Mouse (Mus musculus): ENCODE data around the gene Znhit2.

The Znhit2 gene

GRCm38 (mm10) chr19:6071261-6071660 is 10.3 kb downstream of the Znhit2 start:
- DNase-seq (ENCODE audit: low read depth) = no peak

GRCm38 (mm10) chr19:6073889-6074288 is 12.9 kb downstream of the Znhit2 start:
- DNase-seq (ENCODE audit: low read depth) = no peak

DNA sequence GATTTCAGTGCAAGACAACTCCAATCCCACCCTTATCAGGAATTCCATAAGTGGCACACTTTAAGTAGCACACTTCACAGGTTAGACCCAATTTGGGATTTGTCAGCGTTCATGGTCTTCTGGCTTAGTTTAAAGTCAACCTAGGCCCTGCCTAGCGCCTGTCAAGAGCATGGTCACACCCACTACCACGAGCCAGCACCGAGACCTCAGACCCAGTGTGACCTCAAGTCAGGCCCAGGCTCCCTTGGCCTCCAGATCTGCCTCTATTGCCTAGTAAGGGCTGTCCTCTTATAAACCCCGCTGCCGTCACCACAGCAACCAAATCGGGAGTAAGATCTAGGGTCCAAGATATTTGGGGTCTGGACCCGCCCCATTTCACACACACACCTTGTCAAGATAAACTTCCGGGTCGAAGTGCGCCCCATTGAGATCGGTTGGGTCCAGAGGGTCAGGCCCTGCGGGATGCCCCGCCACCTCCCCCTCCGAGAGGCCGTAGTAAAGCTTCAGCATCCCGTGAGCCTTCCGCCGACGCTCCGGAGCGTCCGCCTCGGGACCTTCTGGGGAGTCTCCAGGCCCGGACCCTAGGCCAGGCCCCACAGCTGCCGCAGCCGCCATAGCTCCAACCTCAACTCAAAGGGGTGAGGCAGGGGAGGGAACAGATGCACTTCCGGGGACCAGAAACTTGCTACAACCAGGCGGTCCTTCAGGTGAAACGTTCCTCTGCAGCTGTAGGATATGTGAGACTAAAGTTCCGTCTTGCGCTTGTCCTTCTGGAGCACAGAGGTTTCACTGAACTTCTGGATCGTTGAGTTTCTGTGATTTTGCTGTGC is 15.8 kb downstream of the Znhit2 start, which contains the start of gene Vps51:
Vps51 (minus strand) TSS at position 668 of the 830 bp plus-strand sequence.
- DNase-seq (ENCODE audit: low read depth) = peak; percentile 90

- DNase-seq (ENCODE audit: low read depth) = no peak
Measured at GRCm38 (mm10) chr19:6079983-6080480, 19.0 kb downstream of the Znhit2 start, which contains the start of gene Tmem262. Gene Tmem262 (plus strand): TSS chr19:6080033.

DNA sequence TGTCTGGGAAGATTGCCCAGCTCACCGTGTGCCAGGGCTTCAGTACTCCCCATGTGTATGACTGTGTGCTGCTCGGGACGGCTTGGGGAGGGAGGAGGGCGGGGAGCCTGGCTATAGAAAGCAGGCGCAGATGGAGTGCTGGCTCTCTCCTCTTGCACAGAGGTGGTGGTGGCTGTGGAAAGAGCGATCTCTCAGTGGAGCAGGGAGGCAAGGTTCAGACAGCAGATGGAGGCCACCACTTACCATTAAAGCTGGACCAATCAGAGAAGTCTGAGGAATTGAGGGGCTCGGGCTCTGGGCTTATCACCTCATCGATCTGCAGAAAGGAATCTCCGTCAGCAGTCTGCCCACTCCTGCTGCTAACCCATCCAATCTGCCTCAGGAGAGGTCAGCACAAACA is 21.2 kb downstream of the Znhit2 start, which contains the start of gene Gm28374:
Gm28374 (minus strand) TSS at position 101 of the 400 bp plus-strand sequence.
- DNase-seq (ENCODE audit: low read depth) = no peak

DNA sequence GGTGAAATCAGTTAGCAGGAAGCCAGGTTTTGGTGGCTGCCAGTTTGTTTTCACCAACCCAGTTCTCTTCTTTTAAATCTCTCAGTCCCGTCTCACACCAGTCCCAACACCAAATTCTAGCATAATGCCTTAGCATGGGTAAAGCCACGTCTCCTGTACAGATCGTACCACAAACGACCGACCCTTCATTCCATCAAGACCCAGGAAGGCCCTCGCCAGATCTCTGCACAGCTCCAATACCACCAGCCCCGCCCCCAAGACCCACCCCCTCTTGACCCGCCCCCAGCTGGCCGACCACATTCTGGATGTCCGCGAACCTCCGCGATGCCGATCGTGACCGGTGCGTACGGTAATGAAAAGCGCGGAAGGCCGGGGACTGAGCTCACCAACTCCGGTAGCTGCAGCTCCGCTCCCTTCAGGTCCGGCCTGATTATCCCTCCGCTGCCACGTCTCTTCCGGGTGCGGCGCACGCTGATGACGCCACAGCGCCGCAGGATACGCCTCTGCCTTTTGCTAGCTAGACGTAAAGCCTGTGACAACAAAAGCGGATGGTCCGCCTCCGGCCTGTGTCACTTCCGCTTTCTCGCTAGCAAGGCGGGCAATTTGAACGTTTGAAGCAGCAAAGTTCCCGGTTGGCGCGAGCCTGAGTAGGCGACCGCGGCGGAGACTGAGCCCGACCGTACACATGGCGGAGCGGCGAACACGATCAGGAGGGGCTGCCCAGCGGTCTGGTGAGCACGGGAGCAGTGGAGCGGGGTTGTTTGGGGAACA is 23.7 kb downstream of the Znhit2 start, which contains the start of the genes Zfpl1 and Cdca5:
Zfpl1 (minus strand) TSS at position 479 of the 771 bp plus-strand sequence.
Cdca5 (plus strand) TSS at position 506 of the 771 bp plus-strand sequence.
- peak; percentile 99 for DNase-seq (ENCODE audit: low read depth)

DNA sequence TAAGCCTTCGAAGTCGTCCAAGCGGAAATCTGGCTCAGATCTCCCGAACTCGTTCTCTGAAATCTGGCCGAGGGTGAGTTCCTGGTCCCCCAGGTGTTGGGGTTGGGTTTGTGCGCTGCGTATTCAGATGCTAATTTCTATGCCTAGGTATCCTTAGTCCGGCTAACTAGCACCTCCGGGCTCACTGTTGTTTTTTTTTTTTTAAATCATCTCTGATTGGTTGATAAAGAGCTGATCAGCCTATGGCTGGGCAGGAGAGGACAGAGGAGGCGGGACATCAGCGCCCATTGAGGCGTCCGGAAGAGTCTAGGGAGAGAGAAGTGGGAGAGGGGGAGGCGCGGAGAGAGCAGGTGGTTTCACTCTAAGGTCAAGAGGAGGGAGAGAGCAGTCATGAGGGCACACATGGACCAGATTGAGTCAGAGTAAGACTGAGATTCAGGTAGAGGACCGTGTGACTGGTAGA is 24.5 kb downstream of the Znhit2 start:
- peak; percentile 77 for DNase-seq (ENCODE audit: low read depth)

GRCm38 (mm10) chr19:6088841-6089240 is 27.8 kb downstream of the Znhit2 start:
- no peak for DNase-seq (ENCODE audit: low read depth)

DNA sequence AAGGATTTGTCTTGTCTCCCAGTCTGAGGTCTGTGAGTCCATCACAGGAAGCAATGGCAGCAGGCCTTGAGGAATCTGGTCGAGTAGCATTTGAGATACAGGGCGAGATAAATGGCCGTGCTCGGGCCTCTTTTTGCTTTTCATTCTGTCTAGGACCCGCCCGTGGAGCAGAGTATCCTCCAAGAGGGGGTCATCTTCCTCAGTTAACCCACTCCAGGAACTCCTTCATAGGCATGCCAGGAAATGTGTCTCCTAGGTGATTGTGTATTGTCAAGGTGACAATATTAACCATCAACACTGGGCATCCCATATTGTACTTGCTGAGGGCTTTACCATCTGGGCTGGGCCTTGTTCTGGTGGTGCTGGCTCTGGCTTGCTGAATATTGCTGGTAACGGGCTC is 33.1 kb downstream of the Znhit2 start, which contains the start of gene AC131692.1:
AC131692.1 (plus strand) TSS at position 301 of the 400 bp plus-strand sequence.
- DNase-seq (ENCODE audit: low read depth) = no peak

- DNase-seq (ENCODE audit: low read depth) = no peak
Measured at GRCm38 (mm10) chr19:6097847-6098246, 36.9 kb downstream of the Znhit2 start.

- DNase-seq (ENCODE audit: low read depth) = no peak
Measured at GRCm38 (mm10) chr19:6101186-6101585, 40.2 kb downstream of the Znhit2 start.

DNA sequence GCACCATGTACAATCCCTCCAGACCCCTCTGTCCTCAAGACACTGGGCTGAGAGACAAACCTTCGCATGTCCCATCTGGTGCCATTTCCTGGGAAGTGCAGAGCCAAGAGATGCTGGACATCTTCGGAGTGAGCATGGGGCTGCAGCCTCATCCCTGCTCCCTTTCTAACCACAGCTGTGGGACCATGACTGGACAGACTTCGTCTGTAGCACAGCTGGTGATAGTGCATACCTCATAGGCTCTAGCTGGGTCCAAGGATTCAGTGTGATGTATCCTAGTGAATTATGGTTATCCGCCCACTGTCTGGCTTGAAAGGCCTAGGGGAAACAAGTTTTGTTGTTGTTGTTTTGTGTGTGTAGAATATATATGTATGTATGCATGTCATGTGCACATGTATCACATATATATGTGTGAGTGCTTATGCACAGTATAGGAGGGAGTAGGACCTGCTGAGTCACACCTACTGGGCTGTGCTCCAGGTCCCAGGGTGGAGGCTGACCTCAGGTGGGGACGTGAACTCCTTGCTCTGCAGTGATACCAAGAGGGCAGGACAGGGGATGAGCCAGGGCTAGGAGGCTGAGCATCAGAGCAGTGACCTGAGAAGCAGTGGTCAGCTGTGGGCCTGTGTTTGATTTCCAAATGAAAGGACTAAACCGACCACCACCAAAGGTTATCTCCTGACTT is 41.3 kb downstream of the Znhit2 start:
- no peak for DNase-seq (ENCODE audit: low read depth)

DNA sequence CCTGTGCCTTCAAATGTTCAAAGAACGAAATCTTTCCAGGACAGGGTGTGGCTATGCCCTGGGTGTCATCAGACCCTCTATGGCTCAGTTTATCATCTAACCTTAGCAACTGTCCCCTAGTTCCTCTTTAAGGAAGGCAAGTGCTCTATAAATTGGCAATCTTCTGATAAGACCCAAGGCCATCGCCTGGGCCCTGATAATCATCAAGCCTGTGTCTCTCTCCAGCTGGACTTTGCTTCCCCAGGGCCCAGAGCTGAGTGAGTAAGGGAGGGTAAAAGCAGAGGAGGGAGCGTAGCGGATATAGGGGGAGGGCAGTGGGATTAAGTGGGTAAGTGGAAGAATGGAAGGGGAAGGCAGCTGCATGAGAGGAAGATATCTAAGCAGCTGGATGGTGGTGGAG is 43.5 kb downstream of the Znhit2 start:
- DNase-seq (ENCODE audit: low read depth) = no peak

DNA sequence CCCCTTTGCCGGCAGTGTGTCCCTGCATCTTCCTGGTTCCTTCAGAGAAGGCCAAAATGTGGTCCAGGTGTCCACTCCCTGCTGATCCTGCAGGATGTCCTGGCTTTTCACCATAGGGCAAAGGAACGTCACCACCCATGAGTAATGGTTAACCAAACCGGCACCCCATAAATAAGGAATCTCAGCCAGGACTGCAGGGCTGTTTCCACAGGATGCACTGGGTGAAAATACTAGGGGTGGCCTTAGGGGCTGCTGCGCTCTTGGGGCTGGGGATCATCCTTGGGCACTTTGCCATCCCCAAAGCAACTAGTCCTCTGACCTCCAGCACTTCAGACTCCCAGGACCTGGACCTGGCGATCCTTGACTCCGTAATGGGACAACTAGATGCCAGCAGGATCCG is 44.6 kb downstream of the Znhit2 start, which contains the start of gene Naaladl1:
Naaladl1 (plus strand) TSS at position 197 of the 400 bp plus-strand sequence.
- no peak for DNase-seq (ENCODE audit: low read depth)

All from c-Kit-positive CD71-positive TER-119-negative erythroid progenitor cells, embryonic 14.5 days (primary cell).